26 mouse cellular contexts compared by ENCODE assay signal in genomic region chr2:137289231-137289630, GRCm38 (mm10).
DNase-seq lines count a peak whose midpoint lies in the region; ATAC-seq and TF ChIP-seq lines count a peak whose summit lies in the region.
"Had no signal": no experiment of that assay in that cellular context is flagged by ENCODE, and none has a peak within 500 bp of the region (broad histone marks: within the 10 kb centered on the region; RNA-seq: fewer than 3 reads in every experiment).

No protein-coding gene starts in this region.

- no peaks in the 10 kb centered on the region for H3K9me3 ChIP-seq in midbrain, embryonic 11.5 days (ENCODE audit: control insufficient read depth, low read length)
- no peaks in the 10 kb centered on the region for H3K9me3 ChIP-seq in midbrain, embryonic 14.5 days (ENCODE audit: control insufficient read depth, low read length)
- no peaks in the 10 kb centered on the region for H3K9me3 ChIP-seq in forebrain, postnatal 0 days (ENCODE audit: low read length)
- H3K9me3 ChIP-seq: embryonic facial prominence, embryonic 12.5 days; embryonic facial prominence, embryonic 15.5 days; forebrain, embryonic 12.5 days; forebrain, embryonic 15.5 days; heart, embryonic 12.5 days; heart, embryonic 15.5 days; hindbrain, embryonic 10.5 days; hindbrain, embryonic 13.5 days had no signal

- no peak for TF ChIP-seq CTCF in layer of hippocampus, adult 2 months (conservative IDR thresholded peaks at IDR 0.05)
- TF ChIP-seq CTCF in forebrain, postnatal 0 days (IDR thresholded peaks at IDR 0.05; ENCODE audit: low read depth) = no peak

- H3K4me3 ChIP-seq in layer of hippocampus, adult 2 months = no peak overlapping the region
- no peak overlapping the region for H3K4me3 ChIP-seq in midbrain, embryonic 11.5 days (ENCODE audit: low read depth, low read length)
- no peak overlapping the region for H3K4me3 ChIP-seq in midbrain, embryonic 14.5 days (replicated peaks; ENCODE audit: low read depth, low read length)
- no peak overlapping the region for H3K4me3 ChIP-seq in forebrain, postnatal 0 days (ENCODE audit: low read depth, low read length)
- H3K4me3 ChIP-seq: embryonic facial prominence, embryonic 12.5 days; embryonic facial prominence, embryonic 15.5 days; forebrain, embryonic 12.5 days; forebrain, embryonic 15.5 days; heart, embryonic 12.5 days; heart, embryonic 15.5 days; hindbrain, embryonic 10.5 days; hindbrain, embryonic 13.5 days had no signal

- H3K27ac ChIP-seq in layer of hippocampus, adult 2 months = 0 out of 2 replicates have a peak overlapping the region, but pooled peaks have one; percentile 41
- H3K27ac ChIP-seq in midbrain, embryonic 11.5 days (ENCODE audit: low read depth, low read length) = no peak overlapping the region
- no peak overlapping the region for H3K27ac ChIP-seq in midbrain, embryonic 14.5 days (replicated peaks; ENCODE audit: low read depth, low read length)
- H3K27ac ChIP-seq in forebrain, postnatal 0 days (ENCODE audit: low read depth, low read length) = no peak overlapping the region
- H3K27ac ChIP-seq: embryonic facial prominence, embryonic 12.5 days; embryonic facial prominence, embryonic 15.5 days; forebrain, embryonic 12.5 days; forebrain, embryonic 15.5 days; heart, embryonic 15.5 days; hindbrain, embryonic 10.5 days; hindbrain, embryonic 13.5 days had no signal

- ATAC-seq in midbrain, embryonic 11.5 days (ENCODE audit: low FRiP score) = no peak
- no peak for ATAC-seq in midbrain, embryonic 14.5 days (ENCODE audit: low FRiP score, low TSS enrichment)
- ATAC-seq in forebrain, postnatal 0 days = no peak
- ATAC-seq: activated CD4-positive, CD25-positive, alpha-beta regulatory T cell, adult 4 months; CD4-positive, CD25-positive, alpha-beta regulatory T cell, adult 4 months; forebrain, embryonic 15.5 days; hindbrain, embryonic 16.5 days had no signal

- no peak overlapping the region for H3K4me2 ChIP-seq in midbrain, embryonic 11.5 days
- H3K4me2 ChIP-seq in midbrain, embryonic 14.5 days (ENCODE audit: low read length) = no peak overlapping the region
- no peak overlapping the region for H3K4me2 ChIP-seq in forebrain, postnatal 0 days (ENCODE audit: low read depth)
- H3K4me2 ChIP-seq: embryonic facial prominence, embryonic 12.5 days; embryonic facial prominence, embryonic 15.5 days; forebrain, embryonic 12.5 days; forebrain, embryonic 15.5 days; heart, embryonic 12.5 days; heart, embryonic 15.5 days; hindbrain, embryonic 13.5 days had no signal

- no peaks in the 10 kb centered on the region for H3K36me3 ChIP-seq in midbrain, embryonic 11.5 days (ENCODE audit: control insufficient read depth, insufficient read depth, low read length)
- H3K36me3 ChIP-seq in midbrain, embryonic 14.5 days (ENCODE audit: control insufficient read depth, insufficient read depth, low read length) = no peaks in the 10 kb centered on the region
- no peaks in the 10 kb centered on the region for H3K36me3 ChIP-seq in forebrain, postnatal 0 days (ENCODE audit: insufficient read depth)
- H3K36me3 ChIP-seq: embryonic facial prominence, embryonic 12.5 days; embryonic facial prominence, embryonic 15.5 days; forebrain, embryonic 12.5 days; forebrain, embryonic 15.5 days; heart, embryonic 12.5 days; heart, embryonic 15.5 days; hindbrain, embryonic 10.5 days; hindbrain, embryonic 13.5 days had no signal

- H3K4me1 ChIP-seq in midbrain, embryonic 11.5 days (ENCODE audit: control insufficient read depth, insufficient read depth, low read length) = no peaks in the 10 kb centered on the region
- H3K4me1 ChIP-seq in midbrain, embryonic 14.5 days (ENCODE audit: control insufficient read depth, insufficient read depth, low read length) = no peaks in the 10 kb centered on the region
- H3K4me1 ChIP-seq in forebrain, postnatal 0 days (ENCODE audit: insufficient read depth) = no peaks in the 10 kb centered on the region
- H3K4me1 ChIP-seq: embryonic facial prominence, embryonic 12.5 days; forebrain, embryonic 12.5 days; forebrain, embryonic 15.5 days; heart, embryonic 15.5 days; hindbrain, embryonic 10.5 days; hindbrain, embryonic 13.5 days had no signal

- DNase-seq in layer of hippocampus, adult 2 months (ENCODE audit: low spot score in 2 of 2) = peak in 1 of 2 experiments; percentile 23
- no peak for DNase-seq in layer of hippocampus, adult 8-10 months (ENCODE audit: low spot score in 2 of 2)
- DNase-seq in midbrain, embryonic 11.5 days (ENCODE audit: low spot score, missing footprints) = peak; percentile 69
- no peak for DNase-seq in midbrain, embryonic 14.5 days
- peak; percentile 7 for DNase-seq in brain, adult 2 months (ENCODE audit: low read depth, low spot score)
- DNase-seq in forebrain, postnatal 0 days = no peak
- DNase-seq: adrenal gland, postnatal 10 days; adrenal gland, postnatal 36 days; cerebellum, adult 11 months; cerebellum, adult 2 months; cerebellum, adult 9-11 months; cerebellum, postnatal 25 days; gastrocnemius, postnatal 25 days; heart, postnatal 10 days; heart, postnatal 36 days had no signal

- WGBS in midbrain, embryonic 11.5 days = 90% methylated on average over 3 of the region's 3 CpGs
- WGBS in midbrain, embryonic 14.5 days = 88% methylated on average over 3 of the region's 3 CpGs
- WGBS in forebrain, postnatal 0 days = 65% methylated on average over 3 of the region's 3 CpGs

- H3K9ac ChIP-seq in midbrain, embryonic 11.5 days (ENCODE audit: low read length) = no peak overlapping the region
- H3K9ac ChIP-seq in midbrain, embryonic 14.5 days (replicated peaks; ENCODE audit: low read length) = no peak overlapping the region
- H3K9ac ChIP-seq in forebrain, postnatal 0 days = no peak overlapping the region
- H3K9ac ChIP-seq: embryonic facial prominence, embryonic 12.5 days; embryonic facial prominence, embryonic 15.5 days; forebrain, embryonic 12.5 days; forebrain, embryonic 15.5 days; heart, embryonic 12.5 days; heart, embryonic 15.5 days; hindbrain, embryonic 13.5 days had no signal

- H3K27me3 ChIP-seq in midbrain, embryonic 11.5 days (ENCODE audit: control insufficient read depth, insufficient read depth, low read length) = no peaks in the 10 kb centered on the region
- no peaks in the 10 kb centered on the region for H3K27me3 ChIP-seq in midbrain, embryonic 14.5 days (ENCODE audit: control insufficient read depth, insufficient read depth, low read length)
- no peaks in the 10 kb centered on the region for H3K27me3 ChIP-seq in forebrain, postnatal 0 days (ENCODE audit: insufficient read depth, low read length)
- H3K27me3 ChIP-seq: embryonic facial prominence, embryonic 12.5 days; embryonic facial prominence, embryonic 15.5 days; forebrain, embryonic 12.5 days; forebrain, embryonic 15.5 days; heart, embryonic 12.5 days; heart, embryonic 15.5 days; hindbrain, embryonic 13.5 days had no signal

Comparison
In these comparisons a context has a peak if more than half of its experiments do, and no peak if none do; other contexts are left out.
1. DNase-seq: peak in midbrain, embryonic 11.5 days (single experiment) and brain, adult 2 months (single experiment); none in layer of hippocampus, adult 8-10 months (0 of 2), midbrain, embryonic 14.5 days (single experiment) and forebrain, postnatal 0 days (single experiment).